Mouse (Mus musculus) lung, postnatal 14 days (tissue): ENCODE results near the gene Prss57.
"Not testable (repeated sequence)": the region's sequence is repeated elsewhere in the genome, so short reads cannot be mapped to it uniquely, and the experiment has no call there.

ENCODE experiments used
- DNase-seq: peaks from one replicate; pipeline ENCODE4 v3.0.0; 2021

The Prss57 gene

DNA sequence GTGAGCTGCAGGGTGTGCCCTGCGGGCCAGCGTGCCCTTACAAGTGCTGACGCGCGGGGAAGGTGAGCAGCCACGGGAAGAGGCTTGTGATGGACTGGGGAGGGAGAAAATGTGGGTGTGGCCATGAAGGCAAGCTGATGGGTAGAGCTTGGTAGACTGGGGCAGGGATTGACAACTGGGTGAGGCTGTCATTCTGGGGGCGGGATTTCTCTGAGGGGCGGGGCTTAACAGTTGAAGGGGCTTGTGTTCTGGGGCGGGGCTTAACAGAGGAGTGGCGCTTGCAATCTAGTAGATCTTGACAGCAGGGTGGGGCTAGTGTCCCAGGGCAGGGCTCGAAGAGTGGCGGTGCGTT lies 10.1 kb downstream of the Prss57 start:
- peak; percentile 70 for DNase-seq

DNA sequence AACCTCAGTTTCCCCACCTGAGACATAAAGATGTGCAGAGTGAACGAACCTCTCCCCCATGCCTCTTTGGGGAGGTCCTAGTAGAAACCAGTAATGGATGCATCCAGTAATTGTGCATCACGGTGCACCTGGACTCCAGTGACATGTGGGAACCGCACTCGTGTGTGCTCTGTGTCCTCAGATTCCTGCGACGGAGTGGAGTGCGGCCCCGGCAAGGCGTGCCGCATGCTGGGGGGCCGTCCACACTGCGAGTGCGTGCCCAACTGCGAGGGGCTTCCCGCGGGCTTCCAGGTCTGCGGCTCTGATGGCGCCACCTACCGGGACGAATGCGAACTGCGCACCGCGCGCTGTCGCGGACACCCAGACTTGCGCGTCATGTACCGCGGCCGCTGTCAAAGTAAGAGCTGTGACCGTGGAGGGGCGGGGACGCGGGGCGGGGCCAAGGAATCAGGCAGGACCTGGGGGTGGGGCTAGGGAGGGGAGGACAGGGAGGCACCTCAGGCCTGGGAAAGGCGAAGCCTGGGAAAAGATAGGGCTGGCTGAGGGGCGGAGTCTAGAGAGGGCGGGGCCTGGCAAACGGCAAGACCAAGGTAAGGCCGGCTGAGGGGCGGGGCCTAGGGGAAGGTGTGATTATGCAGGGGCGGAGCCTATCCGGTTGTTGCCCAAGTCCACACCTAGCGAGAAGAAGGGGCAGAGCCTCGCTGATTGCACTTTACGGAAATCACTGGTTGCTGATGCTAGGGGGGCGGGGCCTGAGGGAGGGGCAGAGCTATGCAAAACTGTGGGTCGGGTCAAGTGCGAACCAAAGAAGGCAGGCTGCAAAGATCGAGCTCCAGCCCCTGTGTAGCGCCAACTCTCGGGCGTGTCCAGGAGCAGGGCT lies 10.7 kb downstream of the Prss57 start:
- peak; percentile 96 for DNase-seq

DNA sequence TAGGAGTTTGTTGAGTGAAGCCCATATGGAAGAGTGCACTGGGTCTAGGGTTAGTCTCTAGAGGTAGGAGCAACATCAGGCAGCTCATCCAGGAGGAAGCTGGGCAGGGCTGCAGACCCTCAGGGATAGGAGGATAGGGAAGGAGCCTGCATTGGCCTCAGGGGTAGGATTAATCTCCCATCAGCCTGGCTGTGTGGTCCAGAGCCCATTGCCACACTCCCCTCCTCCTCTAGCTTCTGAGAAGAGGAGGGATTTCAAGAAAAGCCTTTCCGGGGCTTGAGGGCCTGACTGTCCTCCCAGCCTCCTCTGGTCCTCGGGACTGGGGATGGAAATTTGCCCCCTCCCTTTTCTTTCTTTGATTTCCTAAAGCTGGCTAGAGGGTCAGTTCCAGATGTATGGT lies 11.6 kb downstream of the Prss57 start:
- no peak for DNase-seq

DNA sequence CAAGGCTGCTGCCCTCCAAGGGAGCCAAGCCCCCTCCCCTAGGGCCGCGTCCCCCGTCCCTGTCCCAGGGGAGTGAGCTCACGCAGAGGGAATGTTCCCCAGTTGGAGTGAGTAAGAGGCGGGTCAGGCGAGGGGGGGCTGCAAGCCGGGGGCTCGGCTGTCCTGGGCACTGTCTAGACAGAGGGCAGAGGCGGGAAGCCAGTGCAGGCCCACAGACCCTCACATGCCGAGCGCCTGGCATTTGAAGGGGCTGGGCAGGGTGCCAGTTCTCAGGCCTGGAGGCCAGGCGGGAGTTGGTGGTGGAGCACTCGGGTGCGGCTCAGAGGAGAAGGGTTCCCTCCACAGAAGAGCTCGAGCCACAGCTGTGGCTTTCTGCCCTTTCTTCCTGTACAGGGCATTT lies 12.8 kb downstream of the Prss57 start:
- peak; percentile 70 for DNase-seq

DNA sequence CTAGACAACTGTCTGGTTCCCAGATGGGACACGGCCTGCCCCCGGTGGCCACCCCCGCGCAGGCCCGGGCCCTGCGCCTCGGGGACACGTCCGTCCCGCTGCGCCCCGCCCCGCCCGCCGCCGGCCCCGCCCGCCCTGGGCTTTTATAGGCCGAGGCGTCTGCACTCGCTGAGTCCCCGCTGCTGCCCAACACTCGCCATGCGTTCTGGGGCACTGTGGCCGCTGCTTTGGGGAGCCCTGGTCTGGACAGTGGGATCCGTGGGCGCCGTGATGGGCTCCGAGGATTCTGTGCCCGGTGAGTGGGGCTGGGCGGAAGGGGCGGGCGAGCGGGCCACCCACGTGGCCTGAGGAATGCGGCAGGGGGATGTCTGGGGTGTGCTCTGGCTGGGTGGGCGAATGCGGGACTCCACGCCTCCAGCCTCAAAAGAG lies 13.6 kb downstream of the Prss57 start, which contains the start of gene Fstl3:
TSS of gene Fstl3 (plus strand) at position 170 of the 429 bp plus-strand sequence.
- peak; percentile 57 for DNase-seq

DNA sequence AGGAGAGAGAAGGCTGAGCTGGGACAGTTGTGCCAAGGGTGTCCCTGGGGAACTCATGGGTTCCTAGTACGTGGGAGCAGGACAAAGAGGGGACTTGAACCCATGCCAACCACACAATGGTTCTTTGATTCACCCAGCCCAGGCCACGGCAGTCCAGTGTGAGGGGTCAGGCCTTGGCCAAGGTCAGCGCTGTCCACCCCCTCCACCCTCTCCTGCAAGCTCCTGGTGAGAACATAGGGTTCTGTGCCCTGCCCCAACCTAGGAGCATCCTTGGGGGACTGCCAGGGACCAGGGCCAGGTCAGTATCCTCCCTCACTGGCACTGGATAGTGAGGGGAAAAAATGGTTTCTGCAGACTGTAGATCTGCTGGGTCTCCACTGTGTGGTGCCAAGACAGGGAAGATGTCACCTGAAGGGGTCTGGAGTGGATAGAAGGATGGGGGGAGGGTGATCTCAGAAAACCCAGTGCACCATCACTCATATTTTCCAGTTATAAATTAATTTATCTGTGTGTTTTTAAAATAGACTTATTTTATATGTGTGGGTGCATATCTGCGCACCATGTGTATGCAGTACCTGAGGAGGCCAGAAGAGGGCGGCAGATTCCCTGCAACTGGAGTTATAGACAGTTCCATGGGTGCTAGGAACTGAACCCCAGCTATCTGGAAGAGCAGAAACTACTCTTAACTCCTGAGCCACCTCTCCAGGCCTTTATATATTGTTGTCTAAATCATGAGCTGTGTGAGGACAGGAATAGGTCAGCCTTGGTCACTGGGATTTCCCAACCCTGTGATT lies 16.1 kb downstream of the Prss57 start:
- no peak for DNase-seq

DNA sequence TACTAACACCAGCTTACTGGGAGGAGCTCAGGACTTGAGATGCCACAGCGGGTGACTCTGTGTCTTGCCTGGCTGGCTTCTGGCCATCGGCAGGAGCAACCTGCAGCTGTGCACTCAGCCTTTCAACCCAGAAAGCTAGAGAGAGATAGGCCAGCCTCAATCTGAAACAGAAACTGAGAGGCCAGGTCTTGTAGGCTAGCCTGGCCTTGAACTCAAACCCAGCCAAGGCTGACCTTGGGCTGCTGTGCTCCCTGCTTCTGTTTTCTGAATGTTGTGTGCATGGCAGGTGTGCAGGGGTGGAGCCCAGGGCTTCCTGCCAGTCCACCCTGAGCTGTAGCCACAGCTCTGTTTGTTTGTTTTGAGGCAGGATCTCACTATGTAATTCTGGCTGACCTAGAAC lies 17.6 kb downstream of the Prss57 start:
- DNase-seq: no peak

DNA sequence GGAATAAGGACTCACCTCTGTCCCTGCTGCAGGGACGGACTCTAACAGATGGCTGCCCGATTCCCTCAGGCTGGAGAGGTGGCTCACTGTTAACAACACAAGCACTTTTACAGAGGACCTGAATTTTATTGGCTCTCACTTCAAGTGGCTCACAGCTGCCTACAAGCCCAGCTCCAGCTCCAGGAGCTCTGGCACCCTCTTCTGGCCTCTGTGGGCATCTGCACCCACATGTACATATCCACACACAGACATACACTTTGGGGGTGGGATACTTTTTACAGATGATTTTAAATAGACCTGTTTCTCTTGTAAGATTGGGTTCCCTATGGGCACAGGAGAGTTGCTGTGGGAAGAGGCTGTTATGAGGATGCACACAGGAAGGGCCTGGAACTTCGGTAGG lies 18.4 kb downstream of the Prss57 start:
- DNase-seq: no peak

DNA sequence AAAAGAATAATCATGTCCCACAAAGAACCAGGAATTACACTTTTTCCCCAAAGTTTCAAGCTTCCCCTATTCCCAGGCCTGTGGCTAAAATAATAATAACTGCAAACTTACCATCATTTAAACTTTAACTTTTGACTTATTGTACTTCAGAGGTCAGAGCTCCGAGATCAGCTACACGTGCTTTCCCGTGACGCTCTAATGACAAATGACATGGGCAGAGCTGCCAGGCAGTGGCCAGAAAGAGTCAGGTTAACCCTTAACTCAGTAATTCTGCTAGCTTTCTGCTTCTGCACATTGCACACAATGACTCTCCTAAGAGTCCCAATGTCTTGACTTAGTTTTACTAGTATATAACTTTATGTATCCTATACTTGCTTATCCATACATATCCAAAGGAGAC lies 21.4 kb downstream of the Prss57 start:
- no peak for DNase-seq

DNA sequence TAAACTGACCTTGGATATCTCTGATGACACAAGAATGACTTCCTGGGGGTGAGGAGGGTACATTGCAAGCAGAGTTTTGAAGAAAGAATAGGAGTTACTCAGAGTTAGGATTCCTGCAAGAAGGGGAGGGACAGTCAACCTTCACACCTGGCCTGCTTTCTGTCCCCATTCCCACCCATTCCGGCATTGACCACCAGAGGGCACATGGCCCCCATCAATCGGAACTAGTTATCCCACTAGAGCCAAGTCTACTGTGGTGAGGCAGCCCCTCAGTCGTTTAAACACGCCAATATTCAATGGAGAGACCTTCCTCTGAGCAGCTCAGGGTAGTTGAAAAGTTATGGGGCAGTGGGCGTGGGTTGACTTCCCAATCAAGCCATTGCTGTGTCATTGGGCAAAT lies 22.4 kb downstream of the Prss57 start:
- peak; percentile 84 for DNase-seq

DNA sequence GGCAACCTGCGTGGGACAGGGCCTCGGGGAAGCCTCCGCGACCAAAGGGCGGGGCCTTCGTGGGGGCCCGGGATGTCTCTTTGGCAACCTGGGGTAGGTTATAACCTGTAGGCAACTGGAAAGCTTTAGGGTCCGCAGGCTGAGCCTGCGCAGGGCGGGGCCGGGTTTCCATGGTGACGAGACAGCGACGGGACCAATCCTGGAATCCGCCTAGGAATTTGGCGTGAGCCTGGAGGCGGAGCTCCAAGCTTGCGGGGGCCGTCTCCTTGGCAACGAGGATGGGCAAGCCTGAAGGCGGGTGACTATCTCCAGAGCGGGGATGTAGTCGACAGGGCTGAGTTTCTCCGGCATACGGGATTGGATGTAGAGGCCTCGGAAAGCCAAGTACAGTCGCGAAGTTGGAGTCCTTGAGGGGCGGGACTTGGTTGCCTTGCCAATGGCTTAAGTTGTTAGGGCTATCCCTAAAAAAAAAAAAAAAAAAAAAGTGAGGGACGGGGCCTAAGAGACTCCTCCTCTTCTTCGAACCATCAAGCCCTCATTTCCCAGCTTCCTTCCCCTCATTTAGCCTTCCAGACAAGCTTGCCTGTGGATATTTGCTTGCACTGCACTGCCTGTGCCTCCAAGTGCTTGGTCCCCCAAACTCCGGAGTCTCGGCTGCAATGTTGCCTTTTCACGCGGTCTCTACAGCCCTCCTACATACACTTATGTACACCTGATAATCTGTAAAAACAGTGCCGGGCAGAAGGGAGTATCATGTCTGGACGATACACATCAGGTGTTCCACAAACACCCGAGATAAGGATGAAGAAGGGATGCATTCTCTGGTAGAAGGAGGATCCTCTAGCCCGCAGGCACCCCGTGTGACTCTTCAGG lies 23.2 kb downstream of the Prss57 start:
- DNase-seq: peak; percentile 91

DNA sequence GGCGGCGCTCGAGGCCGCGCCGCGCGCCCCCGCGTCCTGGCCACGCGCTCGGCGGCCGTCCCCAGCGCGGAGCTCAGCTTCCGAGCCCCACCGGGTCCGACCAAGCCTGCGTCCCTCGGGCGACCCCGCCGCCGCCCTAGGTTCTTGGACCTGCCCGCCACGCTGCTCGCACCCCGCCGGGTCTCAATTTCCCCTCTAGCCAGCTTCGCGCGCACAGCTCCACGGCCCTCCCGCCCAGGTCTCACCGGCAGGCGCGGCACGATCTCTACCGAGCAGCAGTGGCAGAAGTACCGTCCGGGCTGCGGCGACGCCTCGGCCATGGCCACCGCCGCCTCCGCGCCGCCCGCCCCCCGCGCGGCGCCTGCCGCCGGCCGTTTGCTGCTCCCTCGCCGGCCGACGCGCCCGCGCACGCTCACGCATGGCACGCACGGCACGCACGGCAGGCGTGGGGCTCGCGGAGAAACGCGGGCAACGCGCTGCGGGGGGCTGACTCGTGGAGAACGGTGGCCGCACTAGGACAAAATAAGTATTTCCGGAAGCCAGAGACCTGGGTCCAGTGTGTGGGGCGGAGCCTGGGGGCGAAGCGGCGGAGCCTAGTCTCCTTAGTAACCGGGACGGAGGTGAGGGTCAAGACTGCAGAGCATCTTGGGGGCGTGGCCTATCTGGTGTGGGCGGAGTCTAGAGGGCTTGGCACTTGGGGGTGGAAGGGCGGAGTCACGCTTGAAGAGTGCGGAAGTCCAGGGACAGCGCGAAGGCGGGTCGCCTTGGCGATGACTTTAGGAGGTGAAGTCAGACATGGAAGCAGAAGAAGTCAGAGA lies 24.0 kb downstream of the Prss57 start, which contains the start of gene Rnf126:
TSS of gene Rnf126 (minus strand) at position 445 of the 818 bp plus-strand sequence.
- peak; percentile 99 for DNase-seq

DNA sequence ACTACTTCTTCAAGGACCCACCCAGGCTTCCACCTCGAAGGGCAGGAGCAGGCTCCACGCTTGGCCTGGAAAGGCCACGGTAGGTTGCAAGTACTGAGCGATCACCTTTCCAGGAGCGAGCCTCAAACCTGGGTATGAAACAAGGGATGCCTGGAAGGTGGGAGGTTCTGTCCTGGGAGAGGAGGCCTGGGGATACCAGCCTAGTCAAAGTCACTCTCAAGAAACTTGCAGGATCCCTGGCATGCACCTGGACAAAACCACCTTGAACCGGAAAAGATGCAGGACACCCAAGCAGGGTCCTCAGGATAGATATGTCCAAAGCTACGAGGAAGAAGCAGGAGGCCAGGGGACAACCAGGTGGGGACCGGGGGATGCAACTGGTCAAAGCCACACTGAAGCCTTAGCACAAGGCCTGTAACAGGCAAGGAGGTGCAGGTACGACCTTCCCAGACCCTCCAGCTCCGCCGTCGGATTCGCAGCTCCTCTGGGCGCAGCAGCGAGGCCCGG lies 24.7 kb downstream of the Prss57 start:
- DNase-seq: no peak

DNA sequence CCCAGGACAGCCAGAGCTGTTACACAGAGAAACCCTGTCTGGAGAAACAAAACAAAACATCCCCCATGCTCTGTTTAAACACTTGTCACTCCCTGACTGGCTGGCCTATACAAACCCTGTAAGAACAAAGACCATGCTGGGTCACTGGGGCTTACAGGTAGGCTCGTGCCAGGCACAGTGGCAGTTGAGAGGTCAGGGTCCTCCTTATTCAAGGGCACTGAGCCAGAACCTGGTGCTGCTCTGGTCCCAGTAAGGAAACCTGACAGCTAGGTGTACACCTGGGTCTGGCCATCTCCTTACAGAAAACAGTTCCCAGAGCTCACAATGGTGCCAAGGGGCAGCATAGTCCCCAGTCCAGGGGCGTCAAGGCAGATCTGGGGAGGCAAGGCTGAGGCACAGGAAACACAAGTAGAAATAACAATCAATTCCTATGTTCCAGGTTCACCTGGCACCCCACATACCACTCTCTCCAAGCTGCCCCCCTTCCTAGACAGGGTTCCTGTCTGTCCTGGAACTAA lies 25.5 kb downstream of the Prss57 start:
- DNase-seq: no peak

DNA sequence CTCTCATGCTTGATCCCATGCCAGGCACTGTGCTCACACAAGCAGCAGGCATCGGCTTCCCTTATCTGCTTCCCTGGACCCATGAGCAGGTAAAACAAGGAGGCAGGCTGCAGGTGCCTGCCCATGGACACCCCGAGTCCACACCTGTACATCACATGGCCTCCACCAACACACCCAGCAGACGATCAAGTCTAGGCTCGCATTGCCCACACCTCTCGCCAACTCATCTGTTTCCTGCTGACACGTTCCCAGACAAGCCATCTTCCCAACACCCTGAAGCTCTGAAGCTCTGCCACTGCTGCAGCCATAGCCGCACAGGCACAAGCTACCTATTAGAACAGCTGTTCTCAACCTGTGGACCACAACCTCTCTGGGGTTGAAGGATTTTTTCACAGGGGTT lies 26.5 kb downstream of the Prss57 start:
- no peak for DNase-seq

DNA sequence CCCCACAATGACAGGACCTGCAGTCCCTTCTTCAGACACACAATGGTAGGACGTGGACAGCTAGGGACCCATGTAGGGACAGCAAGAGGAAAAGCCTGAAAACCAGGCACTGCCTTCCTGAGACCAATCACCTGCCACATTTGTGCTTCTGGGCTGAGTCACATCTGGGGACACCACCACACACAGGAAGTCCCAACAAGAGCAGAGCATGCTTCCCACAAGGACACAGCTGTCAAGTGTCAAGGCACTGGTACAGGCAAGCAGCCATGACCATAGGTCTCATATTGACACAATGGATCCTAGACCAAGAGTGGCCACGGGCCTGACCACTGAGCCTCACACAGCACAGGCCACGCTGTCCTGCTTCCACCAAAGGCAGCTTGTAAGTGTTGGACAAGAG lies 27.9 kb downstream of the Prss57 start:
- no peak for DNase-seq

DNA sequence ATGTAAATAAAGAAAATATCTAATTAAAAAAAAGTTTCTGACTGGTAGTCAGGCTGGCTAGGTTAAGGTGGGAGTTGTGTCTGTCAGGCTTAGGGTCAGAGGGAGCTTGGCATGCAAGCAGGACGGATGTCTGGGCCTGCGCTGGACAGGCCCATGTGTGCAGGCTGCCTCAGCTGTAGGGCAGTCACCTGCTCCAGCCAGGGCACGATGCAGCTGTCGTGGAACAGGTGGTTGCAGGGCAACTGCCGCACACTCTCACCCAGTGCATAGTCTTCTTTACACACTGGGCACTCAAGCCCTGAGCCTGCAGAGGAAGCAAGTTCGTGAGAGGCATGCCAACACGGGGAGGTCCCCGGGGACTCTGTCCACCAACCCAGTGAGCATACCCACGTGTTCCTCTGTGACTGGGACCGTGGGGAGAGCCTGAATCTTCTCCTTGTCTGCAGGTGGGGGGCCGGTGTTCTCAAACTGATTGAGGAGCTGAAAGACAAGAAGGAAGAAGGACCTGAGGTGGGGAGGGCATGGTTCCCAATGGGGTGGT lies 30.1 kb downstream of the Prss57 start:
- DNase-seq: no peak

DNA sequence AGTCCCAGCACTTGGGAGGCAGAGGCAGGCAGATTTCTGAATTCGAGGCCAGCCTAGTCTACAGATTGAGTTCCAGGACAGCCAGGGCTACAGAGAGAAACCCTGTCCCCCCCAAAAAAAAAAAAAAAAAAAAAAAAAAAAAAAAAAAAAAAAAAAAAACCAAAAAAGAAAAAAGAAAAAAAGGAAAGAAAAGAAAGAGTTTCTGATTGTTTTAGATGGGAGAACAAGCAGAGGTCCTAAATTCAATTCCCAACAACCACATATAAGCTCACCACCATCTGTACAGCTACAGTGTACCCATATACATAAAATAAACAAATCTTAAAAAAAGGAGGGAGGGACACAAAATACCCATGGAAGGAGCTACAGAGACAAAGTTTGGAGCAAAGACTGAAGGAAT lies 31.1 kb downstream of the Prss57 start:
- DNase-seq: not testable (repeated sequence)

DNA sequence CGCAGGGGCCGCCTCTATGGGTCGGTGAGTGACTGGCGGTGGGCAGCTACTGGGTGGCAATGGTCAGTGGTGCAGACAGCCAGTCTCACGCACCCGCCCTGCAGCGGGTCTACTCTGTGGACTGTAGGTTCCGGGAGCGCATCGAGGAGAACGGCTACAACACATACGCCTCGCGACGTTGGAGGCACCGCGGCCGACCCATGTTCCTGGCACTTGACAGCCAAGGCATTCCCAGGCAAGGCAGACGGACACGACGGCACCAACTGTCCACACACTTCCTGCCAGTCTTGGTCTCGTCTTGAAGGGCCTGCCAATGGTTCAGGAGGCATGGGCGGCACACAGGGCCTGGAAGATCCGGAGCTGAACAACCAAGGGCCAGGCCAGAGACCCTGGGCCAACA lies 34.1 kb downstream of the Prss57 start:
- no peak for DNase-seq

DNA sequence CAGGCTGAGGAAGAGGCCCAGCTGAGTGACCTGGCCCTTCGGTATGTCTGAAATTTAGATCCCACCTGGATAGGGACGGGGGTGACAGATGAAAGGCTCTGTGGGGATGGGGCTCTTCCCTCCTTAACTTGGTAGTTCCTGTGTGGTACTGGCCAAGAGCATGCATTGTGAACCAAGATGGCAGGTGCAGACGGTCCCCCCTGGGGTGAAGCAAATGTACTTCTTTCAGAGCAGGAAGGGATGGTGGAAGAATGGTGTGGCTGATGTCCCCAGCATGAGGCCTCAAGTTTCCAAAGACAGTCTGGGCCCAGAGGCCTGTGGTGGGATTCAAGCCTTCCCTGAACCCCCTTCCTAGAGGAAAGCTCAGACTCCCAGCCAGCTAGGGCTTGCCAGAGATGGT lies 34.9 kb downstream of the Prss57 start:
- DNase-seq: no peak

DNA sequence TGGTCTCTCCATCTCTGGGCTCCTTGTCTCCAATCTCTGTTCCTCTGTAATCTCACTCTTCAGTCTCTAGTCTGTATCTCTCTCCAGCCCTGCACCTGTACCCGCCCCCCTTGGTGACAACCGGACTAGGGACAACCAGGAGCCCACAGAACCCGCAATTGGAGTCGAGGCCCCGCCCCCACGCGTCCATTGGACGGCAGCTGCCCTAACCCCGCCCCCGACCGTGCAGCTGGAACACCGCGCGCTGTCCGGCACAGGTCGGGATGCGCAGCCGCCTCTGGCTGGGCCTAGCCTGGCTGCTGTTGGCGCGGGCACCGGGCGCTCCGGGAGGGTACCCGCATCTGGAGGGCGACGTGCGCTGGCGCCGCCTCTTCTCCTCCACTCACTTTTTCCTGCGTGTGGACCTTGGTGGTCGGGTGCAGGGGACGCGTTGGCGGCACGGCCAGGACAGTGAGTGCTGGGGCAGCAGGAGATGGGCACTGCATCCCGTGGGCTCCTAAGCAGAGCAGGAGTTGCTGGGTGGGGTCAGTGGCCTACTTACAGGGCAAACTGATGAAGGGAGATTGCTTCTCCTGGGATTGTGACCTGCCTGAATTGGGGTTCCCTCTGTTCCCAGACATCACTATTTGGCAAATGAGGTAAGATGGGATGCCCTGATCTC lies 35.8 kb downstream of the Prss57 start, which contains the start of gene Fgf22:
TSS of gene Fgf22 (plus strand) at position 221 of the 661 bp plus-strand sequence.
- peak; percentile 70 for DNase-seq
